Mouse (Mus musculus) forebrain, postnatal 0 days (tissue): Measurements from ENCODE around the gene Arpc2. TPM values are rescaled to one million over a fixed set of nuclear protein-coding genes. Genes with fewer than 3 reads are reported as not detected.

Experiments
- ATAC-seq: fragments of 200-750 bp; cut with Nextera tagmentation; 2 replicates; pipeline ENCODE4 v1.8.0; 2017; ENCODE audit warnings: mild to moderate bottlenecking, moderate library complexity
- DNase-seq: peaks from one replicate; pipeline ENCODE4 v3.0.0-alpha.2; 2015
- H3K27ac ChIP-seq: fragments of 300-500 bp; sonication (generic); 2 replicates; pipeline ENCODE4 v1.5.1; 2014; ENCODE audit warnings: low read depth, mild to moderate bottlenecking, antibody characterized with exemption, low read length, moderate library complexity, mixed read lengths
- H3K27me3 ChIP-seq: fragments of 300-500 bp; sonication (generic); 2 replicates; pipeline ENCODE4 v1.6.1; 2014; ENCODE audit warnings: mild to moderate bottlenecking, low read length, mixed read lengths; ENCODE audit not compliant: insufficient read depth
- H3K36me3 ChIP-seq: fragments of 300-500 bp; sonication (generic); 2 replicates; pipeline ENCODE4 v1.6.1; 2014; ENCODE audit warnings: mild to moderate bottlenecking, moderate library complexity; ENCODE audit not compliant: insufficient read depth
- H3K4me1 ChIP-seq: fragments of 300-500 bp; sonication (generic); 2 replicates; pipeline ENCODE4 v1.6.1; 2014; ENCODE audit warnings: antibody characterized with exemption; ENCODE audit not compliant: insufficient read depth
- H3K4me2 ChIP-seq: fragments of 300-500 bp; sonication (generic); 2 replicates; pipeline ENCODE4 v1.6.1; 2014; ENCODE audit warnings: low read depth, mild to moderate bottlenecking, moderate library complexity
- H3K4me3 ChIP-seq: fragments of 300-500 bp; sonication (generic); 2 replicates; pipeline ENCODE4 v1.5.1; 2014; ENCODE audit warnings: low read depth, low read length, mixed read lengths
- H3K9ac ChIP-seq: fragments of 300-500 bp; sonication (generic); 2 replicates; pipeline ENCODE4 v1.6.1; 2014; ENCODE audit warnings: mild to moderate bottlenecking
- H3K9me3 ChIP-seq: fragments of 300-500 bp; sonication (generic); 2 replicates; pipeline ENCODE4 v1.6.1; 2016; ENCODE audit warnings: low read length
- CTCF ChIP-seq: sonication (generic); IDR thresholded peaks from 2 replicates; pipeline ENCODE4 v1.5.1; 2016; ENCODE audit warnings: antibody characterized with exemption, control low read depth, low read depth
- WGBS: fragments of 180-500 bp; shearing (Covaris S2); extraction: QIAGEN DNeasy Blood & Tissue Kit; methylation state at CpG from one replicate; pipeline ENCODE4 v1.1.7; 2014; 5-methylcytosine and 5-hydroxymethylcytosine counted together
- polyA plus RNA-seq: library from polyadenylated mRNA; unstranded; fragments of >200 nt; fragmentation: Nextera tagmentation; extraction: Ambion mirVana; gene quantifications from 2 replicates; pipeline ENCODE4 v1.2.1, GENCODE M21; 2015
- total RNA-seq: library from RNA; depleted of rRNA; stranded (reverse); fragments of >200 nt; gene quantifications from 2 replicates; pipeline ENCODE4 v1.2.3, GENCODE M21; 2014

The Arpc2 gene
- total and polyA plus RNA-seq, 2 experiments from 2014 or later: 241 to 541 TPM

DNA sequence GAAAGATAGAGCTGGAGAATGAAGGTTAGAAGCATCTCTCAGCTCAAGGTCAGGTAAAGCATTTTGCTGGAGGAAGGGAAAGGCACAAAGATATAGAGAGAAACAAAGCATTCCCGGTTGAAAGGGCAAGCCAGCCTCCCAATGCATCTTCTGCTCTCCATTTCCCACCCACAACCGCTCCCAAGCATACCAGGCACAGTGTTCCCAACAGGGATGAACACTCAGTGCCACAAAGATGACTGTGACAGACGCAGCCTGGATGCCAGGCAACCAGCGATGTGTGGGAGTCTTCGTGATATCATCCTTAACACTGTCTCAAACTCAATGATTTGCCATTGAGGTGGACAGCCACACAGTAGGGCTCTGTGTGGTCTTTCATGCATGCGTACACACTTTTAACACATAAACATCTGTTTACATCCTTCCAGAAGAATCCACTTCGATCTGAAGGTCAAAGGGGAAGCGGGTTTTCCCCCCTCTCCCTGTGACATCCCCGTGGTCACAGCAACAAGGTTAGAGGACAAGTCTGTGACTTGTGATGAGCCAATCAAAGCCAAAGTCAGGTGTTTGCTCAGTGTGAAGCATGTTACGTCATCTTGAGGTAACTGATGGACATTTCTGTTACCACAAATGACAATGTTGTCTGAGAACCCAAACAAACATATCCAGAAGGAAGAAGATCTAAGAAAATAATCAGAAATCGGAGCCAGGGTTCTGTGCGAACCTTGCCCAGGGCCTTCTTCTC, 38.0 kb upstream of the Arpc2 start:
- TF ChIP-seq CTCF: no peak
- no peaks in the 10 kb centered on the region for H3K9me3 ChIP-seq
- DNase-seq: no peak
- no peak overlapping the region for H3K9ac ChIP-seq
- no peak overlapping the region for H3K27ac ChIP-seq
- H3K36me3 ChIP-seq: no peaks in the 10 kb centered on the region
- no peaks in the 10 kb centered on the region for H3K27me3 ChIP-seq
- no peak overlapping the region for H3K4me2 ChIP-seq
- no peak for ATAC-seq
- no peaks in the 10 kb centered on the region for H3K4me1 ChIP-seq
- H3K4me3 ChIP-seq: no peak overlapping the region
- WGBS: 81% methylated on average over 12 of the region's 12 CpGs

DNA sequence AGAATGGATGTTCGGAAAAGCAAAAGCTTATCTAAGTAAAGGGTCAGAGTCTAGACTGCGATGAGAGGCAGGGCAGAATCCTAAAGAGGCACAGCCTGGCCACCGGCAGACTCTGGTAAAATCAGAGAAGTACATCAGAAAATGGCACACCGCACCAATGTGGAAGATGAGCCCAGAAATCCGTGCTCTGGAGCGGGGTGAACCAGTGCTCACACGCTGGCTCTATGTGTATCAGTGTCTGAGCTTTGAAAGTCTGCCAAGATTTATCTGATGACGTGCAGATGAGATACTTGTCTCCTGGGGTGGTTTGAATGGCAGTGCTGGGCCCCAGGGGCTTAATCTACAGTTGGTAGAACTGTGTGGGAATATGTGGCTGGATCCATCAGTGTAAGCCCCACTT, 36.8 kb upstream of the Arpc2 start:
- no peak for TF ChIP-seq CTCF
- Histone ChIP-seq H3K9me3 (no peaks in the 10 kb centered on the region), H3K4me2 (no peak overlapping the region), H3K36me3 (no peaks in the 10 kb centered on the region), H3K4me3 (no peak overlapping the region), H3K4me1 (no peaks in the 10 kb centered on the region), H3K27ac (no peak overlapping the region), H3K27me3 (no peaks in the 10 kb centered on the region), H3K9ac (no peak overlapping the region)
- ATAC-seq (peak; percentile 42; the same call in 1 of the 2 replicates), DNase-seq (no peak)
- WGBS: 64% methylated on average over 8 of the region's 8 CpGs

- no peaks in the 10 kb centered on the region for H3K27me3 ChIP-seq
- ATAC-seq (no peak), DNase-seq (no peak)
- no peak for TF ChIP-seq CTCF
- 84% methylated on average over 7 of the region's 7 CpGs for WGBS
- H3K9me3 ChIP-seq: no peaks in the 10 kb centered on the region
- no peak overlapping the region for H3K9ac ChIP-seq
- no peak overlapping the region for H3K4me2 ChIP-seq
- no peaks in the 10 kb centered on the region for H3K36me3 ChIP-seq
- H3K4me3 ChIP-seq: no peak overlapping the region
- H3K27ac ChIP-seq: no peak overlapping the region
- H3K4me1 ChIP-seq: no peaks in the 10 kb centered on the region
These were observed 34.6 kb upstream of the Arpc2 start for GRCm38 (mm10) chr1:74201048-74201844.

GRCm38 (mm10) chr1:74203457-74203856, 32.4 kb upstream of the Arpc2 start:
- H3K4me2 ChIP-seq: no peak overlapping the region
- 73% methylated on average over 5 of the region's 5 CpGs for WGBS
- ATAC-seq (no peak), DNase-seq (no peak)
- no peak overlapping the region for H3K4me3 ChIP-seq
- no peaks in the 10 kb centered on the region for H3K9me3 ChIP-seq
- no peaks in the 10 kb centered on the region for H3K36me3 ChIP-seq
- H3K9ac ChIP-seq: no peak overlapping the region
- no peaks in the 10 kb centered on the region for H3K27me3 ChIP-seq
- no peak overlapping the region for H3K27ac ChIP-seq
- TF ChIP-seq CTCF: no peak
- no peaks in the 10 kb centered on the region; the same call in 1 of the 2 replicates for H3K4me1 ChIP-seq

DNA sequence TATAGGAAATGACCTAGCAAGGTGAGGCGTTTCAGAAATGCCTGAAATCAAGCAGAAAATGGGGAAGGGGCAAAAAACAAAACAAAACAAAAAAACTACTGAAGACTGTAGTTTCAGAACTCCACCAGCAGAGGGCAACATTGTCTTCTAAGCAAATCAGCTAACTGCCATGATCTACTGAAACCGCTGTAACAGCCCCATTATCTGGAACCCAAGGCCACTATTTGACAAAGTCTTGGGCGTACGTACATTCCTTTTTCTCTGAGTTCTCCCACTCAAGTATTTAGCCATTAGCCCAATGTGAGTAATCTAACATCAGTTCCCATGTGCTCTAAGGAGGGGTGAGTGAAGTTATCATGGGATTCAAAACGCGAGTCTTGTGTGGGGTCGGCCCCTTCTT, 30.0 kb upstream of the Arpc2 start:
- no peaks in the 10 kb centered on the region for H3K9me3 ChIP-seq
- peak; percentile 65 for DNase-seq
- ATAC-seq: no peak

DNA sequence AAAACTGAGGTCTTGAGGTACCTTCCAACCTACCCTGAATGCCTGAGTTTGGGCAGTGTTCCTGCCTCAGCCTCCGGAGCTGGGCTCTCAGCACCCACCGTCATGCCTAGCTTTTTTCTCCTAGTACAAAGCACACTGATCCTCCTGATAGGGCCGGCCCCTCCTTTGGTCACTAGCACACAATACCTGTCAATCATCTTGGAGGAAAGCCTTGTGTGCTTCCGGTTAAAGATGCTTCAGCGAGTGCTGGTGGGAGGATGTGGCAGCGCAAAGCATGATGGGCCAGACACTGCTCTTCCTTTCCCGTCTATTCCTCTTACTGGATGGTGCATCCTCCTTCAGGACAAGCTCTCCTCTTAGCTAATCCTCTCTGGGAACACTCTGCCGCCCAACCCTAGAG, 29.2 kb upstream of the Arpc2 start:
- H3K36me3 ChIP-seq: no peaks in the 10 kb centered on the region
- H3K4me3 ChIP-seq: no peak overlapping the region
- no peaks in the 10 kb centered on the region for H3K9me3 ChIP-seq
- no peak overlapping the region for H3K27ac ChIP-seq
- no peak overlapping the region for H3K9ac ChIP-seq
- WGBS: 67% methylated on average over 8 of the region's 8 CpGs
- H3K4me2 ChIP-seq: no peak overlapping the region
- DNase-seq: no peak
- no peaks in the 10 kb centered on the region; the same call in 1 of the 2 replicates for H3K4me1 ChIP-seq
- no peaks in the 10 kb centered on the region for H3K27me3 ChIP-seq
- ATAC-seq: no peak
- TF ChIP-seq CTCF: no peak

More for the DNA sequence above, 30.0 kb upstream of the Arpc2 start:
- peak; percentile 80 for TF ChIP-seq CTCF
- no peak overlapping the region for H3K4me3 ChIP-seq
- no peak overlapping the region for H3K4me2 ChIP-seq
- no peak overlapping the region for H3K27ac ChIP-seq
- no peak overlapping the region for H3K9ac ChIP-seq
- no peaks in the 10 kb centered on the region for H3K27me3 ChIP-seq
- H3K4me1 ChIP-seq: no peaks in the 10 kb centered on the region; the same call in 1 of the 2 replicates
- no peaks in the 10 kb centered on the region for H3K36me3 ChIP-seq
- 64% methylated on average over 7 of the region's 7 CpGs for WGBS

DNA sequence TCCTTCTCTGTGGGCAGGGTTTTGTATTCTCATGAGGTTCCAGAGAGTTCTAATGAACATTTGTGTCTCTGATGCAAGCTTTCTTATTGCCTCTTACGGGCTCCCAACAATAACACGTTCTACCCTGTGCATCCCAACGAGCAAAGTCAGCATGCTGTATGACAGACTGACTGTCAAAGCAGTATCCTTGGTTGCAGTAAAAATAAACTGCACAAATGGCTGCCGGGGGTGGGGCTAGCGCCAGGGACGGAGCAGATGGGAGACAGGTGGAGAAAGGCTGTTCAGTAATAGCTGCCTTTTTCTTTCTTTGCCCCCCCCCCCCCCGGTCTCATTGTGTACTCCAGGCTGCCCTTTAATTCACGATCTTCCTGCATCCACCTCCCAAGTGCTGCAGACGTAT, 28.0 kb upstream of the Arpc2 start:
- no peak for TF ChIP-seq CTCF
- peak; percentile 87 for ATAC-seq
- H3K4me2 ChIP-seq: no peak overlapping the region
- DNase-seq: peak; percentile 66
- H3K27me3 ChIP-seq: no peaks in the 10 kb centered on the region
- H3K4me3 ChIP-seq: no peak overlapping the region
- no peak overlapping the region for H3K9ac ChIP-seq
- H3K27ac ChIP-seq: no peak overlapping the region; the same call in 1 of the 2 replicates
- H3K36me3 ChIP-seq: no peaks in the 10 kb centered on the region
- no peaks in the 10 kb centered on the region; the same call in 1 of the 2 replicates for H3K4me1 ChIP-seq
- H3K9me3 ChIP-seq: no peaks in the 10 kb centered on the region
- 36% methylated on average over 9 of the region's 9 CpGs for WGBS
